Mouse (Mus musculus) limb, embryonic 13.5 days (tissue): ENCODE results near the gene Gm10715. TPM values are rescaled to one million over a fixed set of nuclear protein-coding genes. Genes with fewer than 3 reads are reported as not detected.
"Not testable (repeated sequence)": the region's sequence is repeated elsewhere in the genome, so short reads cannot be mapped to it uniquely, and the experiment has no call there.

Experiments
- ATAC-seq: fragments of 200-750 bp; cut with Nextera tagmentation; 2 replicates; pipeline ENCODE4 v1.8.0; 2017; ENCODE audit warnings: low read depth, moderate number of reproducible peaks, moderate TSS enrichment; ENCODE audit not compliant: low FRiP score
- H3K27ac ChIP-seq: fragments of 300-500 bp; sonication (generic); 2 replicates; pipeline ENCODE4 v1.5.1; 2015; ENCODE audit warnings: inconsistent platforms, mild to moderate bottlenecking, moderate library complexity
- H3K27me3 ChIP-seq: fragments of 300-500 bp; sonication (generic); 2 replicates; pipeline ENCODE4 v1.6.1; 2015; ENCODE audit warnings: mild to moderate bottlenecking, inconsistent platforms
- H3K36me3 ChIP-seq: fragments of 300-500 bp; sonication (generic); 2 replicates; pipeline ENCODE4 v1.6.1; 2015; ENCODE audit warnings: inconsistent platforms, mild to moderate bottlenecking, moderate library complexity
- H3K4me1 ChIP-seq: fragments of 300-500 bp; sonication (generic); 2 replicates; pipeline ENCODE4 v1.6.1; 2015; ENCODE audit warnings: inconsistent platforms
- H3K4me2 ChIP-seq: fragments of 300-500 bp; sonication (generic); replicated peaks from 2 replicates; pipeline ENCODE4 v1.6.1; 2015; ENCODE audit warnings: inconsistent platforms, mild to moderate bottlenecking, moderate library complexity
- H3K4me3 ChIP-seq: fragments of 300-500 bp; sonication (generic); 2 replicates; pipeline ENCODE4 v1.5.1; 2015; ENCODE audit warnings: moderate library complexity, mild to moderate bottlenecking, inconsistent platforms
- H3K9ac ChIP-seq: fragments of 300-500 bp; sonication (generic); 2 replicates; pipeline ENCODE4 v1.6.1; 2015; ENCODE audit warnings: mild to moderate bottlenecking, inconsistent platforms
- H3K9me3 ChIP-seq: fragments of 300-500 bp; sonication (generic); 2 replicates; pipeline ENCODE4 v1.6.1; 2016; ENCODE audit warnings: inconsistent platforms
- WGBS: fragments of 180-500 bp; shearing (Covaris S2); methylation state at CpG from one replicate; pipeline ENCODE4 v1.1.7; 2015; 5-methylcytosine and 5-hydroxymethylcytosine counted together
- polyA plus RNA-seq: library from polyadenylated mRNA; unstranded; fragments of >200 nt; fragmentation: Nextera tagmentation; extraction: Ambion mirVana; gene quantifications from 2 replicates; pipeline ENCODE4 v1.2.1, GENCODE M21; 2015

Gene Gm10715
- polyA plus RNA-seq, 1 experiment from 2014 or later: not detected

GRCm38 (mm10) chr9:3015896-3016295, 20.8 kb upstream of the Gm10715 start:
- H3K27me3 ChIP-seq, ATAC-seq, H3K4me2 ChIP-seq, H3K27ac ChIP-seq, H3K4me1 ChIP-seq, H3K9ac ChIP-seq, H3K9me3 ChIP-seq, H3K4me3 ChIP-seq, H3K36me3 ChIP-seq: not testable (repeated sequence)
- WGBS: 74% methylated on average over 6 of the region's 6 CpGs

GRCm38 (mm10) chr9:3017108-3017507, 19.6 kb upstream of the Gm10715 start, which contains the start of gene Gm10719:
TSS of gene Gm10719 (plus strand) at chr9:3017408.
- WGBS: 85% methylated on average over 1 of the region's 9 CpGs
- H3K4me1 ChIP-seq, H3K27me3 ChIP-seq, H3K9me3 ChIP-seq, H3K4me2 ChIP-seq, H3K9ac ChIP-seq, H3K4me3 ChIP-seq, H3K36me3 ChIP-seq, H3K27ac ChIP-seq, ATAC-seq: not testable (repeated sequence)

DNA sequence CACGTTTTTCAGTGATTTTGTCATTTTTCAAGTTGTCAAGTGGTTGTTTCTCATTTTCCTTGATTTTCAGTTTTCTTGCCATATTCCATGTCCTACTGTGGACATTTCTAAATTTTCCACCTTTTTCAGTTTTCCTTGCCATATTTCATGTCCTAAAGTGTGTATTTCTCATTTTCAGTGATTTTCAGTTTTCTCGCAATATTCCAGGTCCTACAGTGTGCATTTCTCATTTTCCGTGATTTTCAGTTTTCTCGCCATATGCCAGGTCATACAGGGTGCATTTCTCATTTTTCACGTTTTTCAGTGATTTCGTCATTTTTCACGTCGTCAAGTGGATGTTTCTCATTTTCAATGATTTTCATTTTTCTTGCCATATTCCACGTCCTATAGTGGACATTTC, 17.7 kb upstream of the Gm10715 start:
- not testable (repeated sequence) for ATAC-seq, H3K27me3 ChIP-seq, H3K36me3 ChIP-seq, H3K4me3 ChIP-seq, H3K4me1 ChIP-seq, H3K4me2 ChIP-seq, H3K9me3 ChIP-seq, H3K9ac ChIP-seq, H3K27ac ChIP-seq
- WGBS: 62% methylated on average over 9 of the region's 9 CpGs

GRCm38 (mm10) chr9:3019835-3020727, 16.6 kb upstream of the Gm10715 start:
- H3K36me3 ChIP-seq, H3K27me3 ChIP-seq, H3K4me2 ChIP-seq, H3K4me1 ChIP-seq, H3K9me3 ChIP-seq, H3K27ac ChIP-seq, H3K9ac ChIP-seq, H3K4me3 ChIP-seq: not testable (repeated sequence)
- 75% methylated on average over 17 of the region's 19 CpGs for WGBS
- peak; percentile 64; the same call in 1 of the 2 replicates for ATAC-seq

- ATAC-seq, H3K36me3 ChIP-seq, H3K27ac ChIP-seq, H3K9me3 ChIP-seq, H3K4me1 ChIP-seq, H3K4me2 ChIP-seq, H3K9ac ChIP-seq, H3K27me3 ChIP-seq, H3K4me3 ChIP-seq: not testable (repeated sequence)
- 76% methylated on average over 11 of the region's 13 CpGs for WGBS
Observed at GRCm38 (mm10) chr9:3022316-3023008, 14.2 kb upstream of the Gm10715 start.

DNA sequence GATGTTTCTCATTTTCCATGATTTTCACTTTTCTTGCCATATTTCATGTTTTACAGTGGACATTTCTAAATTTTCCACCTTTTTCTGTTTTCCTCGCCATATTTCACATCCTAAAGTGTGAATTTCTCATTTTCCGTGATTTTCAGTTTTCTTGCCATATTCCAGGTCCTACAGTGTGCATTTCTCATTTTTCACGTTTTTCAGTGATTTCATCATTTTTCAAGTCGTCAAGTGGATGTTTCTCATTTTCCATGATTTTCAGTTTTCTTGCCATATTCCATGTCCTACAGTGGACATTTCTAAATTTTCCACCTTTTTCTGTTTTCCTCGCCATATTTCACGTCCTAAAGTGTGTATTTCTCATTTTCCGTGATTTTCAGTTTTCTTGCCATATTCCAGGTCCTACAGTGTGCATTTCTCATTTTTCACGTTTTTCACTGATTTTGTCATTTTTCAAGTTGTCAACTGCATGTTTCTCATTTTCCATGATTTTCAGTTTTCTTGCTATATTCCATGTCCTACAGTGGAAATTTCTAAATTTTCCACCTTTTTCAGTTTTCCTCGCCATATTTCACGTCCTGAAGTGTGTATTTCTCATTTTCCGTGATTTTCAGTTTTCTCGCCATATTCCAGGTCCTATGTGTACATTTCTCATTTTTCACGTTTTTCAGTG, 13.2 kb upstream of the Gm10715 start, which contains the start of gene Gm10718:
TSS of gene Gm10718 (plus strand) at position 236 of the 673 bp plus-strand sequence.
- not testable (repeated sequence) for H3K27me3 ChIP-seq, ATAC-seq, H3K9me3 ChIP-seq, H3K4me3 ChIP-seq, H3K27ac ChIP-seq, H3K9ac ChIP-seq, H3K36me3 ChIP-seq, H3K4me2 ChIP-seq, H3K4me1 ChIP-seq
- whole genome bisulfite sequencing: 74% methylated on average over 12 of the region's 13 CpGs

DNA sequence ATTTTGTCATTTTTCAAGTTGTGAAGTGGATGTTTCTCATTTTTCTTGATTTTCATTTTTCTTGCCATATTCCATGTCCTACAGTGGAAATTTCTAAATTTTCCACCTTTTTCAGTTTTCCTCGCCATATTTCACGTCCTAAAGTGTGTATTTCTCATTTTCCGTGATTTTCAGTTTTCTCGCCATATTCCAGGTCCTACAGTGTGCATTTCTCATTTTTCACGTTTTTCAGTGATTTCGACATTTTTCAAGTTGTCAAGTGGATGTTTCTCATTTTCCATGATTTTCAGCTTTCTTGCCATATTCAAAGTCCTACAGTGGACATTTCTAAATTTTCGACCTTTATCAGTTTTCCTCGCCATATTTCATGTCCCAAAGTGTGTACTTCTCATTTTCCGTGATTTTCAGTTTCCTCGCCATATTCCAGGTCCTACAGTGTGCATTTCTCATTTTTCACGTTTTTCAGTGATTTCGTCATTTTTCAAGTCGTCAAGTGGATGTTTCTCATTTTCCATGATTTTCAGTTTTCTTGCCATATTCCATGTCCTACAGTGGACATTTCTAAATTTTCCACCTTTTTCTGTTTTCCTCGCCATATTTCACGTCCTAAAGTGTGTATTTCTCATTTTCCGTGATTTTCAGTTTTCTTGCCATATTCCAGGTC, 12.6 kb upstream of the Gm10715 start:
- not testable (repeated sequence) for H3K27ac ChIP-seq, H3K27me3 ChIP-seq, H3K4me1 ChIP-seq, H3K36me3 ChIP-seq, H3K9me3 ChIP-seq, H3K4me3 ChIP-seq, H3K9ac ChIP-seq, ATAC-seq, H3K4me2 ChIP-seq
- WGBS: 75% methylated on average over 16 of the region's 16 CpGs

GRCm38 (mm10) chr9:3024912-3025467, 11.7 kb upstream of the Gm10715 start, which contains the start of gene Gm10717:
TSS of gene Gm10717 (plus strand) at chr9:3025417.
- 70% methylated on average over 12 of the region's 12 CpGs for WGBS
- H3K27me3 ChIP-seq: not testable (repeated sequence)

DNA sequence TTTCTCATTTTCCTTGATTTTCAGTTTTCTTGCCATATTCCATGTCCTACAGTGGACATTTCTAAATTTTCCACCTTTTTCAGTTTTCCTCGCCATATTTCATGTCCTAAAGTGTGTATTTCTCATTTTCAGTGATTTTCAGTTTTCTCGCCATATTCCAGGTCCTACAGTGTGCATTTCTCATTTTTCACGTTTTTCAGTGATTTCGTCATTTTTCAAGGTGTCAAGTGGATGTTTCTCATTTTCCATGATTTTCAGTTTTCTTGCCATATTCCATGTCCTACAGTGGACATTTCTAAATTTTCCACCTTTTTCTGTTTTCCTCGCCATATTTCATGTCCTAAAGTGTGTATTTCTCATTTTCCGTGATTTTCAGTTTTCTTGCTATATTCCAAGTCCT, 11.0 kb upstream of the Gm10715 start:
- H3K27ac ChIP-seq, H3K9ac ChIP-seq, H3K9me3 ChIP-seq, H3K4me3 ChIP-seq, H3K4me1 ChIP-seq, H3K36me3 ChIP-seq, ATAC-seq, H3K27me3 ChIP-seq, H3K4me2 ChIP-seq: not testable (repeated sequence)
- 72% methylated on average over 5 of the region's 6 CpGs for WGBS

More at GRCm38 (mm10) chr9:3024912-3025467, 11.7 kb upstream of the Gm10715 start, which contains the start of gene Gm10717:
- not testable (repeated sequence) for H3K4me2 ChIP-seq, H3K4me3 ChIP-seq, H3K36me3 ChIP-seq, H3K4me1 ChIP-seq, ATAC-seq, H3K9me3 ChIP-seq, H3K9ac ChIP-seq, H3K27ac ChIP-seq

DNA sequence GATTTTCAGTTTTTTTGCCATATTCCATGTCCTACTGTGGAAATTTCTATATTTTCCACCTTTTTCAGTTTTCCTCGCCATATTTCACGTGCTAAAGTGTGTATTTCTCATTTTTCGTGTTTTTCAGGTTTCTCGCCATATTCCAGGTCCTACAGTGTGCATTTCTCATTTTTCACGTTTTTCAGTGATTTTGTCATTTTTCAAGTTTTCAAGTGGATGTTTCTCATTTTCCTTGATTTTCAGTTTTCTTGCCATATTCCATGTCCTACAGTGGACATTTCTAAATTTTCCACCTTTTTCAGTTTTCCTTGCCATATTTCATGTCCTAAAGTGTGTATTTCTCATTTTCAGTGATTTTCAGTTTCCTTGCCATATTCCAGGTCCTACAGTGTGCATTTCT, 10.5 kb upstream of the Gm10715 start:
- WGBS: 73% methylated on average over 5 of the region's 5 CpGs
- not testable (repeated sequence) for H3K4me3 ChIP-seq, H3K9me3 ChIP-seq, H3K27ac ChIP-seq, H3K36me3 ChIP-seq, H3K9ac ChIP-seq, H3K4me2 ChIP-seq, ATAC-seq, H3K27me3 ChIP-seq, H3K4me1 ChIP-seq

- not testable (repeated sequence) for ATAC-seq, H3K27me3 ChIP-seq, H3K4me3 ChIP-seq, H3K4me2 ChIP-seq, H3K36me3 ChIP-seq, H3K9ac ChIP-seq, H3K27ac ChIP-seq, H3K4me1 ChIP-seq, H3K9me3 ChIP-seq
- 66% methylated on average over 9 of the region's 9 CpGs for WGBS
Observed at GRCm38 (mm10) chr9:3026741-3027140, 9.9 kb upstream of the Gm10715 start.
